Mouse (Mus musculus) kidney, adult 8-10 months (tissue): ENCODE results near the gene Supt6.
"Not testable (repeated sequence)": the region's sequence is repeated elsewhere in the genome, so short reads cannot be mapped to it uniquely, and the experiment has no call there.

Source experiments
- DNase-seq, 2 experiments: peaks; one replicate each; pipeline ENCODE4 v3.0.0; 2022

The Supt6 gene

GRCm38 (mm10) chr11:78245627-78246317 lies at the start of gene Supt6, which contains the start of gene Sdf2:
TSS of gene Supt6 (minus strand) at chr11:78245987.
TSS of gene Sdf2 (plus strand) at chr11:78245746.
- peak; percentile 86 to 94 for DNase-seq

GRCm38 (mm10) chr11:78294585-78294984 lies 48.8 kb upstream of the Supt6 start:
- DNase-seq: no peak

GRCm38 (mm10) chr11:78290654-78291053 lies 44.9 kb upstream of the Supt6 start, which contains the start of gene BC030499:
TSS of gene BC030499 (plus strand) at chr11:78290841.
- DNase-seq: no peak

DNA sequence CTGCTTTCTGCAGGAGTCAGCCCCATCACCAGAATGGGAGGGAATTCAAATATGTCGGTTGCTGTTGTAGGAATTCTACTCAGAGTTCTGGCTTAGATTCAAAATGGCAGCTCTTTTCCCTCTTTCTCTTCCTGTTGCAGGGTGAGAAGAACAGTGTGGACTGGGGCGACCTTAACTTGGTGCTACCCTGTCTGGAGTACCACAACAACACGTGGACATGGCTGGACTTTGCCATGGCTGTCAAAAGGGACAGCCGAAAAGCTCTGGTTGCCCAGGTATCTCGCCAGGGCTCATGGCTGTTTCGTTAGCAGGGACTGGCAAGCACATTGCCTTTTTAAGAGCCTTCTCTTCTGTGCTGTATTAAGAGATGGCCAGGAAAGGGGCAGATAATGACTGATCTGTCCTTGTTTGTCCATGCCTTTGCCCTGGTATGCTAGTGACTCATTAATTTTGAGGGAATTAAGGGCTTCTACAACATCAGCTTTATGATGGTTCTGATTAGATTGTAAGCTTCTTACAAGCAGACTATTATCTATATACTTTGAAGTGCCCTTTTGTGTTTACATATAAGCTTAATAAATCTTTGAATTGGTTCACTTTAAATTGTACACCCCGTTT lies 43.5 kb upstream of the Supt6 start:
- DNase-seq: no peak

DNA sequence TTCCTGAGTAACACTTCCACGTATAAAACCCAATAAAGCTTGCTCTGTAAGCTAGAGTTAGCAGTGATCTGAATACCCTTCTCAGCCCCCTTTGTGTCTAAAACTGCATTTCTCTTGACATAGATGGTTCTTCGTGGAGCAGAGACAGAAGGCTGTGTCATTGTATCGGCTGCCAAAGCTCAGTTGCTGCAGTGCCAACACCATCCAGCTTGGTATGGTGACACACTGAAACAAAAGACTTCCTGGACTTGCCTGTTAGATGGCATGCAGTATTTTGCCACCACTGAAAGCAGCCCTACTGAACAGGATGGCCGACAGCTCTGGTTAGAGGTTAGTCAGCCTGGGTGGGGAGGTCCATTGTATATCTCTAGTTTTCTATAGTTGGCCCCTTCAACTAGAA lies 33.8 kb upstream of the Supt6 start:
- no peak for DNase-seq

- no peak for DNase-seq
Measured at GRCm38 (mm10) chr11:78278853-78279252, 33.1 kb upstream of the Supt6 start.

DNA sequence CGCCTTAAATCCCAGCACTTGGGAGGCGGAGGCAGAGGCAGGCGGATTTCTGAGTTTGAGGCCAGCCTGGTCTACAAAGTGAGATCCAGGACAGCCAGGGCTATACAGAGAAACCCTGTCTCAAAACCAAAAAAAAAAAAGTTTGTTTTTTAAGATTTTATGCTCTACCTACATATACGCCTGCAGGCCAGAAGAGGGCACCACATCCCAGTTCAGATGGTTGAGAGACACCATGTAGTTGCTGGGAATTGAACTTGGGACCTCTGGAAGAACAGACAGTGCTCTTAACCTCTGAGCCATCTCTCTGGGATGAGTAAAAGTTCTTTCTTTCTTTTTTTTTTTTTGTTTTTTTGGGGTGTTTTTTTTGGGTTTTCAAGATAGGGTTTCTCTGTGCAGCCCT lies 30.4 kb upstream of the Supt6 start:
- DNase-seq: not testable (repeated sequence)

- DNase-seq: no peak
Measured at GRCm38 (mm10) chr11:78275596-78275995, 29.8 kb upstream of the Supt6 start.

DNA sequence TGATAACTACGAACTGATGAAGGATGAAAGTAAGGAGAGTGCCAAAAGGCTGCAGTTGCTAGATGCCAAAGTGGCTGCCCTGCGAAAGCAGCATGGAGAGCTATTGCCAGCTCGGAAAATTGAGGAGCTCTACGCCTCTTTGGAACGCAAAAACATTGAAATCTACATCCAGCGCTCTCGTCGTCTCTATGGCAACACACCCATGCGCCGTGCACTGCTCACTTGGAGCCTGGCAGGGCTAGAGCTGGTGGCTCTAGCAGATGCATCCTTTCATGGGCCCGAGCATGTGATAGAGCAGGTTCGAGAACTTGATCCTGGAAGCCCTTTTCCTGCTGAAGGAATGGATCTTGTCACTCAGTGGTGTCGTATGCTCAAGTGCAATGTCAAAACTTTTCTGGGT lies 26.2 kb upstream of the Supt6 start:
- DNase-seq: no peak

- no peak for DNase-seq
Measured at GRCm38 (mm10) chr11:78265571-78265970, 19.8 kb upstream of the Supt6 start.

- DNase-seq: peak; percentile 48 to 50
Measured at GRCm38 (mm10) chr11:78262550-78262949, 16.8 kb upstream of the Supt6 start.

- DNase-seq: peak; percentile 90 to 91
Measured at GRCm38 (mm10) chr11:78261380-78262352, 15.9 kb upstream of the Supt6 start, which contains the start of gene 2610507B11Rik. TSS of gene 2610507B11Rik (plus strand) at chr11:78261752.

DNA sequence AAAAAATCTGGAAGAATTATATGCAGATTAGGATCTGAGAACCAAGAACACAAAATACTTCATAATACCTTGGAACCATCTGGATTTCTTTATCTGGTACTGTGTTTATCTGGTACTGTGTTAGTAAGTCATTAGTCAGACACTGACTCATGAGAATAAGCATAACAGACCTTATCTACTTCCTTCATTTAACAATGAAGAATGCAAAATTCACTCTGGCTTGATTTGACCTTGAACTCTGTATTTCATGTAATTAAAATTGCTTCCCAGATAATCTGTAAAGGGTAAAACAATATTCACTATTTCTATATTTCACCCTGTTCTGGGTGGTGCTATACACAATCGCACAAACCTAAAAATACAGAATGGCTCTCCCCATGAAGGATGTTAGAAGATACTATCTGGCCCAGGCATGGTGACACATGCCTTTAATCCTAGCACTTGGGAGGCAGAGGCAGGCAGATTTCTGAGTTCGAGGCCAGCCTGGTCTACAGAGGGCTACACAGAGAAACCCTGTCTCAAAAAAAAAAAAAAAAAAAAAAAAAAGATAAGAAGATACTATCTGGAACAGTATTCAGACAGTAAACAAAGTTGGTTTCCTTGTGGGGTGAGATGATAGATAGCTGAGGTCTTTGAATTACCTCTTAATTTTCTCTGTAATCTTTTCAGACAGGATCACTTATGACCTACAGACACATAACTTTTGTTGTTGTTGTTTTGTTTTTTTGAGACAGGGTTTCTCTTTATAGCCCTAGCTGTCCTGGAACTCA lies 14.9 kb upstream of the Supt6 start:
- DNase-seq: no peak

DNA sequence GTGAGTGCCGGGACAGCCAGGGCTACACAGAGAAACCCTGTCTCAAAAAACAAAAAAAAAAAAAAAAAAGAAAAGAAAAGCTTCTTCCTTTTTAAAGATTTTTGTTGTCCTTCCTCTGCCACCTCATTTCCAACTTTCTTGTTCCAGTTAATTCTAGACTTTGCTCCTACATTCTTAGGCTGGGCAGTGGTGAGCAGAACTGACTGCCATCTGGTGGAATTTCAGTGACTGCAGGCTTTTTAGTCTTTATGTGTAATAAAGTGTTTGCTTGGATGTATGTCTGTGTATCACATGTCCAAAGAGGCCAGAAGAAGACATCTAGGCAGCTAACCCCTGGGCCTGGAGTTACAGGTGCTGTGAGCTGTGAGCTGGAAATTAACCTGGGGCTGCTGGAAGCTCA lies 10.8 kb upstream of the Supt6 start:
- DNase-seq: peak in 1 of 2 experiments; percentile 23

DNA sequence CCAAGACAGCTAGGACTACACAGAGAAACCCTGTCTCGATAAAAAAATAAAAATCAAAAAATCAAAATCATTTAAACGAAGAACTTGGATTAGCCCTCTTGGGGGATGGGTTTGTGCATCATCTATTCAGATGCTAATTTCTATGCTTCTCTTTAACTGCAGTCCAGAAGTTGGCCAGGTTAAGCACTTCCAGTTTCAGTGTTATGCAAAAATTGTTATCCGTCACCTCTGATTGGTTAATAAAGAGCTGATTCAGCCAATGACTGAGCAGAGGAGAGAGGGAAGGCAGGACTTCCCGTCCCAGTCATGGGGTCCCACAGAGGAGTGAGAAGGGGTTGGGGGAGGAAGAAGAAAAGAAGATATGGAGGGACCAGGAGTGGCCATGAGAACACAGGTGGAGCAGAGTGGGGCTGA lies 1.9 kb upstream of the Supt6 start:
- DNase-seq: no peak

DNA sequence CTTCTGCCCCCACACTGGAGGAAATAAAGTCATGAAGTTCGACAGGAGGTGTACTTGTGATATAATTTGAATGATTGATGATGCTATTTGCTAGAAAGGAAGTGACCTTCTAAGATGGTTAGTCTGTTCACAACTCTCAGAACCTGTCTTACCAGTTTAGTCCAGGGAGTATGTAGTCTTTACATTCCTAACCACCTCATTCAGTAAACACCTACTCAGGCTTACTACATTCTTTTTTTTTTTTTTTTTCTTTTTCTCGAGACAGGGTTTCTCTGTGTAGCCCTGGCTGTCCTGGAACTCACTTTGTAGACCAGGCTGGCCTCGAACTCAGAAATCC lies 1.2 kb upstream of the Supt6 start:
- no peak for DNase-seq

GRCm38 (mm10) chr11:78246318-78247011 lies 678 bp upstream of the Supt6 start:
- DNase-seq: no peak

DNA sequence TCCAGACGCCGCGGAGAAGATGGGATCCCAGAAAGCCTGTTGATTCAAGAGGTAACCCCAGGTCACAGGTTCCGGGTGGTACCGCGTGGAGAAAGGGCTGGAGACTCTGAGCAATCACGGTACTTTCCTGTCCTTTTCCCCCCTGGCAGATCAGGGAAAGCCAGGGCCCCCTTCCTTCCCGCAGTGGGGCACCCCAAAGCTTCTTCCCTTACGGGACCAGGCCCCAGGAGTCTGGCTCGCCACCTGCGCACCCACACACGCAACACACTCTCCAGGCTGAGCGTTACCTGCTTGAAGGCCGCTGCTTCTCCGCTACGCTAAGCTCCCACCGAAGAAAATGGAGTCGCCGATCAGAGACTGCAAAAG lies 543 bp downstream of the Supt6 start:
- peak in 1 of 2 experiments; percentile 17 for DNase-seq

GRCm38 (mm10) chr11:78240193-78240857 lies 5.5 kb downstream of the Supt6 start:
- DNase-seq: no peak

GRCm38 (mm10) chr11:78231518-78231917 lies 14.3 kb downstream of the Supt6 start:
- DNase-seq: no peak

GRCm38 (mm10) chr11:78223586-78223985 lies 22.2 kb downstream of the Supt6 start:
- no peak for DNase-seq
